Mouse (Mus musculus): ENCODE measurements around the gene Ube2q2. TPM values are rescaled to one million over a fixed set of nuclear protein-coding genes. Genes with fewer than 3 reads are reported as not detected.
"Not testable (repeated sequence)": the region's sequence is repeated elsewhere in the genome, so short reads cannot be mapped to it uniquely, and the experiment has no call there.

The Ube2q2 gene
- polyA plus RNA-seq, 1 experiment from 2014 or later, result 30.2 TPM

DNA sequence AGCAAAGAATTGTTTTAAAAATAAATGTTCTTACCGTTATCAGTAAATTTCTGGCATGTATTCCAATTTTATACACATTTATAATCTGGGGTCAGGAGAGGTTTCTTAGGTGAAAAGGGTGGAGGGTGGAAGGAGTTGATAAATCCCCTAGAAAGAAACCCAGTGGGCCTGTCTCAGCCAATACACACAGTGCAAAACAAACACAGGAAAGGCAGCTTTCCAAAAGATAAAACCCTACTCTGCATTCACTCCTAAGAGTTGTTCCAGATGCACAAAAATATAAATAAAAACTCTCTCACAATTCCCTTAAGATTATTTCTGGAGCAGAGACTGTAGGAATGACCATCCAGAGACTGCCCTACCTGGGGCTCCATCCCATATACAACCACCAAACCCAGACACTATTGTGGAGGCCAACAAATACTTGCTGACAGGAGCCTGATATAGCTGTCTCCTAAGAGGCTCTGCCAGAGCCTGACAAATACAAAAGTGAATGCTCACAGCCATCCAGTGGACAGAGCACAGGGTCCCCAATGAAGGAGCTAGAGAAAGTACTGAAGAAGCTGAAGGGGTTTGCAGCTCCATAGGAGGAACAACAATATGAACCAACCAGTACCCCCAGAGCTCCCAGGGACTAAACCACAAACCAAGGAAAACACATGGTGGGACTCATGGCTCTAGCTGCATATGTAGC lies 96.5 kb downstream of the Ube2q2 start:
- not testable (repeated sequence) for H3K36me3 ChIP-seq; H3K9ac ChIP-seq; H3K4me3 ChIP-seq (replicated peaks); H3K27ac ChIP-seq; H3K9me3 ChIP-seq (replicated peaks); H3K27me3 ChIP-seq; ATAC-seq (replicated peaks; ENCODE audit: low FRiP score); H3K4me2 ChIP-seq; H3K4me1 ChIP-seq
- WGBS, result 64% methylated on average over 1 of the region's 1 CpGs

- WGBS, result 44% methylated on average over 8 of the region's 8 CpGs
- Histone ChIP-seq H3K4me1 (0 out of 2 replicates have a peak, but pooled peaks cover 5% of the 10 kb centered on the region), H3K4me3 (replicated peaks) (no peak overlapping the region), H3K4me2 (no peak overlapping the region), H3K9ac (no peak overlapping the region), H3K36me3 (no peaks in the 10 kb centered on the region), H3K27ac (no peak overlapping the region), H3K27me3 (peaks cover 3% of the 10 kb centered on the region; the same call in 1 of the 2 replicates), H3K9me3 (replicated peaks) (no peaks in the 10 kb centered on the region)
- ATAC-seq (replicated peaks; ENCODE audit: low FRiP score), result no peak
These were observed 97.8 kb downstream of the Ube2q2 start for GRCm38 (mm10) chr9:55246440-55246839.

DNA sequence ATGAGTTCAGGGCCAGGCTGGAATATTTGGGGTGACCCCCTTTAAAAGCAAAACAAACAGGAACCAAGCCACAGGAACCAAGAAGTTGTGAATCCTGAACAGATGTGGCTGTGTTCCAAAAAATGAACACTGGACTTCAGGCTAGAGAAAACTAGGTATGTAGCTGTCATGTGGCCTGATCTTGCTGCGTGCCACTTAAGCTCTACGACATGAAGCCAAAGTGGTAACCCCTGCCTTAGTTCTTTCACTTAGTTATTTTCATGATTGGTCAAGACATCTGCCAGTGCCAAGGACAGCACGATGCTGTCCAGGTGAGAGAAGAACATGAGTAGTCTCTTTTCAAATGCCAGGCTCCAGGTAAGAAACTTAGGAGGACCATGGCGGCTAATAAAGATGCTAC lies 98.3 kb downstream of the Ube2q2 start:
- H3K4me1 ChIP-seq, result 0 out of 2 replicates have a peak, but pooled peaks cover 4% of the 10 kb centered on the region
- ATAC-seq (replicated peaks; ENCODE audit: low FRiP score), result no peak
- no peak overlapping the region for H3K9ac ChIP-seq
- no peaks in the 10 kb centered on the region for H3K36me3 ChIP-seq
- WGBS, result 89% methylated on average over 4 of the region's 4 CpGs
- no peak overlapping the region for H3K4me2 ChIP-seq
- no peaks in the 10 kb centered on the region for H3K27me3 ChIP-seq
- no peaks in the 10 kb centered on the region for H3K9me3 ChIP-seq (replicated peaks)
- no peak overlapping the region for H3K27ac ChIP-seq
- H3K4me3 ChIP-seq (replicated peaks), result no peak overlapping the region

DNA sequence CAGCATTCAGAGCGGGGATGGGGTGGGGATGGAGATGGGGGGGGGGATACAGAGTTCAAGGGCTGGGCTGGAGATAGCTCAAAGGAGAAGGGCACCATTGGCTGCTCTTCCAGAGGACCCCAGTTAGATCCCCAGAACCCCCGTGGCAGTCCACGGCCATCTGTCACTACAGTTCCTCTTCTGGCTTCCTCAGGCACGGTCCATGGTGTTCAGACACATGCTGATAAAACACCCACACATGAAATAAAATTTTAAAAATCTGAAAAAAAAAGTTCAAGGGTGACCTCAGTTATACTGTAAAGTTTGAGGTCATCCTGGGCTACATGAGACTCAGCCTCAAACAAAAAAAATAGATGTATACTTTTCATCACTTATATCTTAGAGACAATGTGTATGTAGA lies 99.8 kb downstream of the Ube2q2 start:
- ATAC-seq (replicated peaks; ENCODE audit: low FRiP score), result no peak
- Histone ChIP-seq H3K9me3 (replicated peaks) (no peaks in the 10 kb centered on the region), H3K27me3 (no peaks in the 10 kb centered on the region), H3K4me2 (no peak overlapping the region), H3K4me3 (replicated peaks) (no peak overlapping the region), H3K9ac (no peak overlapping the region), H3K4me1 (no peaks in the 10 kb centered on the region), H3K27ac (no peak overlapping the region), H3K36me3 (no peaks in the 10 kb centered on the region)
- WGBS, result 80% methylated on average over 4 of the region's 4 CpGs

- 73% methylated on average over 6 of the region's 6 CpGs for WGBS
These were observed 102.1 kb downstream of the Ube2q2 start for GRCm38 (mm10) chr9:55250595-55251247.

GRCm38 (mm10) chr9:55252097-55252496 lies 103.4 kb downstream of the Ube2q2 start:
- H3K9me3 ChIP-seq (replicated peaks); H3K4me3 ChIP-seq (replicated peaks); H3K9ac ChIP-seq; H3K4me1 ChIP-seq; H3K27ac ChIP-seq; H3K27me3 ChIP-seq; H3K36me3 ChIP-seq; H3K4me2 ChIP-seq; ATAC-seq (replicated peaks; ENCODE audit: low FRiP score): not testable (repeated sequence)
- WGBS, result 66% methylated on average over 2 of the region's 2 CpGs

More at GRCm38 (mm10) chr9:55250595-55251247, 102.1 kb downstream of the Ube2q2 start:
- no peak for ATAC-seq (replicated peaks; ENCODE audit: low FRiP score)
- no peak overlapping the region for H3K4me3 ChIP-seq (replicated peaks)
- H3K9ac ChIP-seq, result no peak overlapping the region
- H3K4me2 ChIP-seq, result no peak overlapping the region
- no peaks in the 10 kb centered on the region for H3K27me3 ChIP-seq
- H3K4me1 ChIP-seq, result no peaks in the 10 kb centered on the region
- no peak overlapping the region for H3K27ac ChIP-seq
- no peaks in the 10 kb centered on the region for H3K36me3 ChIP-seq
- H3K9me3 ChIP-seq (replicated peaks), result no peaks in the 10 kb centered on the region

GRCm38 (mm10) chr9:55253849-55254248 lies 105.2 kb downstream of the Ube2q2 start:
- no peak overlapping the region for H3K9ac ChIP-seq
- ATAC-seq (replicated peaks; ENCODE audit: low FRiP score), result no peak
- H3K36me3 ChIP-seq, result no peaks in the 10 kb centered on the region
- no peak overlapping the region for H3K4me2 ChIP-seq
- no peak overlapping the region for H3K27ac ChIP-seq
- no peaks in the 10 kb centered on the region for H3K9me3 ChIP-seq (replicated peaks)
- WGBS, result 75% methylated on average over 1 of the region's 1 CpGs
- H3K4me3 ChIP-seq (replicated peaks), result no peak overlapping the region
- no peaks in the 10 kb centered on the region for H3K4me1 ChIP-seq
- no peaks in the 10 kb centered on the region for H3K27me3 ChIP-seq

- no peak for ATAC-seq (replicated peaks; ENCODE audit: low FRiP score)
- Histone ChIP-seq H3K4me3 (replicated peaks) (no peak overlapping the region), H3K4me2 (no peak overlapping the region), H3K27ac (no peak overlapping the region), H3K27me3 (no peaks in the 10 kb centered on the region), H3K36me3 (no peaks in the 10 kb centered on the region), H3K4me1 (no peaks in the 10 kb centered on the region), H3K9ac (no peak overlapping the region), H3K9me3 (replicated peaks) (no peaks in the 10 kb centered on the region)
- WGBS, result 90% methylated on average over 5 of the region's 5 CpGs
These were observed 106.4 kb downstream of the Ube2q2 start for GRCm38 (mm10) chr9:55255056-55255455.

DNA sequence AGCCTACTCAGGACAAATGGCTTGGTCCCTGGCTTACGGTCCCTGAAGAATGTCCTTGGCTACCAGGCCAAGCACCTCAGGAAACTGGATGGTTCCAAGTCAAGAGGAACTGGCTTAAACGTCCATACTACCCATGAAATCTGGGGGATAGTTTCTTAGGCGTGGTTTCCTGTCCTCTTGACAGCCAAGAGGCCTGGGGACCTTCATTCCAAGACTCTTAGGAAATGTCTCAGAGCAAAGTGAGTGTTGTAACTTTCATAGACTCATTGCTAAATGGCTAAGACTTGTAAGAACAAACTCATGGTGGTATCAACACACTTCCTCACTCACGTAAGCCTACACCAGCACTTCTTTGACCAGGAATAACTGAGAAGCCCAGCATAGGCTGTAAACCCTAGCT lies 107.0 kb downstream of the Ube2q2 start:
- ATAC-seq (replicated peaks; ENCODE audit: low FRiP score), result no peak
- WGBS, result 70% methylated on average over 4 of the region's 4 CpGs
- H3K4me1 ChIP-seq, result no peaks in the 10 kb centered on the region

DNA sequence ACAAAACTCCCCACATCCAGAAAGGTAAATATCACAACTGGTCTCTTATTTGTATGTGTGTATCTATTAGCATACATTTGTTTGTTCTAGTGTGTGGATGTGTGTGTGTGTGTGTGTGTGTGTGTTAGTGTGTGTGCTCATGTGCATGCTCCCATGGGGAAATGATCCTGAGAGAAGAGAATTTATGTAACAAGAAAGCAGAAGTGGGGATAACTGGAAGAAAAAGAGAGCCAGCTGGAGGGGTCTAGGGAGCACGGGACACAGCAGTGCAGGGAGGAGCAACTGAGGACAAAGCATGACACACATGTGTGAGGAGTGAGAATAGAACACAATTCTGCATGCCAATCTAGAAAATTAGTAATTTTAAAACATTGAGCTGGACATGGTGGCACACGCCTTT lies 108.5 kb downstream of the Ube2q2 start:
- 87% methylated on average over 2 of the region's 2 CpGs for WGBS
- Histone ChIP-seq H3K27me3 (no peaks in the 10 kb centered on the region), H3K4me2 (no peak overlapping the region), H3K9ac (no peak overlapping the region), H3K9me3 (replicated peaks) (no peaks in the 10 kb centered on the region), H3K4me3 (replicated peaks) (no peak overlapping the region), H3K36me3 (no peaks in the 10 kb centered on the region), H3K4me1 (no peaks in the 10 kb centered on the region), H3K27ac (no peak overlapping the region)
- ATAC-seq (replicated peaks; ENCODE audit: low FRiP score), result no peak

More for the DNA sequence above, 107.0 kb downstream of the Ube2q2 start:
- H3K27ac ChIP-seq, result no peak overlapping the region
- no peak overlapping the region for H3K4me2 ChIP-seq
- no peaks in the 10 kb centered on the region for H3K36me3 ChIP-seq
- H3K9ac ChIP-seq, result no peak overlapping the region
- no peaks in the 10 kb centered on the region for H3K27me3 ChIP-seq
- H3K9me3 ChIP-seq (replicated peaks), result no peaks in the 10 kb centered on the region
- H3K4me3 ChIP-seq (replicated peaks), result no peak overlapping the region
